Mouse (Mus musculus) urinary bladder, postnatal 4 days (tissue): ENCODE measurements around the gene Pfkfb2.
A peak's percentile ranks its signal among the peaks of the same experiment; 100 is the strongest.

ENCODE experiments used
- DNase-seq, 2 experiments: peaks; one replicate each; pipeline ENCODE4 v3.0.0; 2021 to 2022; ENCODE audit warnings: low spot score in 2 of 2

Pfkfb2 gene

DNA sequence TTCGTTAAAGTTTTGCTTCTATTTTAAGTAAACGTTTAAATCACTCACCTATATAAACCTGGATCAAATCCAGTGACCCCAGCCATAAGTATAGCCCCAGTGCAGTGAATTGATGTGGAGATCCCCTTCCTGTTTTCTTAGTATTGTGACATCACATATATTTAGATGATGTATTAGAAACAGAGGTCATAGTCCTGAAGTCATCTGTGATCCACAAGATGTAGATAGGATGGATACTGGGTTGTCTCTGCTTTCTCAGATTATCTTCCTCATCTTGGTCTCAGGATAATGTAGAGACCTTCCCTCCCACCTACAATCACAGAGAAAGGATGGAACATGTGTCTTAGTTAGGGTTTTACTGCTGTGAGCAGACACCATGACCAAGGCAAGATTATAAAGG is at the start of gene Pfkfb2:
Gene Pfkfb2 (minus strand): TSS at position 101 of the 400 bp plus-strand sequence.
- DNase-seq, result no peak

DNA sequence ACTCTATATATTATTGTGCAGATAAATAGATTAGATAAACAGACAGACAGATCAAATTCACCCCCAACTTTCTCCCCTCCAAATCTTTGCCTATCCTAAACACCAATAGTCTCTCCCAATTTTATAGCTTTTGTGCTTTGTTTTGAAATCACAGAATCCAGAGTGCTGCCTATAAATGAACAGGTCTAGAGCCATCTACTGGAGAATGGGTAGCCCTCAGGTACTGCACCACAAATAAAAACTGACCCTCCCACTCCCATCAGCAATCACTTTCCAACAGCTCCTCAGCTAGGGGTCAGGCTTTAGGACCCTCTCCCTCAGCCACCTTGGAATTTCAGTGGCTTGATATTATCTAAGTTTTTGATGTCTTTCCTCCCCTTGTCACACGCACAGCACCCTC is 47.6 kb upstream of the Pfkfb2 start:
- DNase-seq, result no peak

DNA sequence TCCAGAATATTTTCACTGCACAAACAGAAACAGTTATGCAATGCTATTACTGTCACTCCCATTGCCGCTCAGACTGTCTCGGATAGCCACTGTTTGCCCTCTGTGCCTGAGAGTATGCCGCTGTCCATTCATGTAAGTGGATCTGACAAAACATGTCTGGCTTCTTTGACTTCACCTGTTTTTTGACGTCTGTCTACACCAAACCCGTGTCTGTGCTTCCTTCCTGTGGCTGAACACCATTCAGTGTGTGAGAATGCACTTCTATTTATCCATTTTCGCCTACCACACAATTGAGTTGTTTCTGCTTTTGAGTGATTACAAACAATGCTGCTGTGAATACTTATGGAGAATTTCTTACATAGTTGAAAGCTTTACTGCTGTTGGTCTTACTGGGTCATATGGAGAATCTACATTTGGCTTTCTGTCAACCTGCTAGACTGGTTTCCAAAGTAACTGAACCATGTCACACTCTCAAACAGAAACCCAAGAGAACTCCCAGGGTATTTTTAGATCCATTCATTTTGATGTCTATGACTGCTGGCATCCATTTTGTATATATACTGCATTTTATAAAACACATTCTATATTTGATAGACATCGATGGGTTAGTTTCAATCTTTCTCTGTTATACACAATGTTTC is 46.8 kb upstream of the Pfkfb2 start:
- no peak for DNase-seq

DNA sequence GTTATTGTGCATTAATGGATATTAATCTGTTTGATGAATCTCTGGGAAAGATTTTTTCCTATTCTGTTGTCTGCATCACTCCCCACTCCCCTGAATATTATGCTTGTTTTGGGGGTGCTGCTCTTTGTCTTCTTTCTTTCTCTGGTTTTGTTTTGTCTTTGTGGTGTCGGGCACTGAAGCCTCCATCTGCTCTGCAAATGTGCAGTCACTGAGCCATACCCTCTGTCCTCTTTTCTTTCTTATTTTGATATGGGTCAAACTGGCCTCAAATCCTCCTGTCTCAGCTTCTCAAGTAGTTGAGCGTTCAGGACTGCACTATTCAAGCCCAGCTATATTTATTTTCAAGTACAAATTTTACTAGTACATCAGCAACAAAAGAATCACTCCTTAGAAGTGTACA is 46.2 kb upstream of the Pfkfb2 start:
- no peak for DNase-seq

DNA sequence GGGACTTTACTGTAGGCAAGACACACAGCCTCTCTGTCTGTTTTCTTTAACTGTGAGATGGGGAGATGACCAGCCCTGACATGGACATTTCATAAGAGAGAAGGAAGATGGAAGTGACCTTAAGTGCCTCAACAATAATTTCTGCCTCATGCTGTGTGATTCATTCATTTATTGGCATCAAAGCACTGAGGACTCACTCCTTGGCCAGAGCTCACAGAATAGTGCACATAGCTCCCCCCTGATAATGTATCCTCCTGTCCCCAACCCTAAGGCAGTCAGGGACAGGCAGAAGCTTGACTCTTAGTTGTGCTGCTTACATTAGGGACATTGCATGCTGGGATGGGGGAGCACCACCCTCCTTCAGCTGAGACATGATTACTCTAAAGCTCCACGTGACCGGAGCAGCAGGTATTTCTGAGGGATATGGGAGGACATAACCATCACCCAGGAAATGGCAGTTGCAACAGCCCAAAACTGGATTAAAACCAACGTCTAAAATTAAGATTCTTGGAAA is 42.0 kb upstream of the Pfkfb2 start:
- no peak for DNase-seq

DNA sequence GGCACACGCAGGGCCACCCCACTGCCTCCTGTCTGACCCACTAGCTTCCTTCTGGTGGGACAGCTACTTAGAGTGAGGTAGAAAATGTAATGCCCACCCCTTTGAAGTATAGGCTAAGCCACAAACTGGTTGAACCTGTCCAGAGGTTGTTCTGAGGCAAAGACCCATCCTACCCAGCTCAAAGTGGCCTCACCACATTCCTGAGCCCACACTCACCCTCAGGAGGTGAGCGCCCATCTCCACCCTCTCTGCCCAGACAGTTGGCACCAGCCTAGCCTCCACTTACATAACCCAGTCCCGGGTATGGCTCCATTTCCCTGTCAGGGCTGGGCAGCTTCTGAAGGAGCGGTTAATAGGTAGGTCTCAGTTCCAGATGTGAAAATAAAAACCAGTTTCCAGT is 41.4 kb upstream of the Pfkfb2 start:
- DNase-seq, result peak in 1 of 2 experiments; percentile 36

DNA sequence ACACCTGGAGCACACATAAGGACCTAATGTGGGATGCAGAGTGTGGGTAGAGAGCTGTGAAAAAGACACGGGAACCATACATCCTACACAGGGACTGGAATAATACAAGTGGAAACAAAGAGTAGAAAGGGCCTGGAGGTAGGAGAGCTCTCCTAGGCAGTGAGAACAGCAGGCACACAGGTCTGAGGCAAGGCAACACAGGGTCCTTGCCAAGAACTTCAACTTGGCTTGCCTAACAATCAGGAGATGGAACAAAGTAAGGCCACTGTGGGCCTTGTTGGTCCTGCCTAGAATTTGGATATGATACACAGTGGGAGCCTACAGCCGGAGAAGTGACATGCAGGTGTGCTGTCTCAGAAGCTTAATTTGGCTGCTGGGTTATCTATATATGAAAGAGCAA is 40.9 kb upstream of the Pfkfb2 start:
- DNase-seq, result no peak

DNA sequence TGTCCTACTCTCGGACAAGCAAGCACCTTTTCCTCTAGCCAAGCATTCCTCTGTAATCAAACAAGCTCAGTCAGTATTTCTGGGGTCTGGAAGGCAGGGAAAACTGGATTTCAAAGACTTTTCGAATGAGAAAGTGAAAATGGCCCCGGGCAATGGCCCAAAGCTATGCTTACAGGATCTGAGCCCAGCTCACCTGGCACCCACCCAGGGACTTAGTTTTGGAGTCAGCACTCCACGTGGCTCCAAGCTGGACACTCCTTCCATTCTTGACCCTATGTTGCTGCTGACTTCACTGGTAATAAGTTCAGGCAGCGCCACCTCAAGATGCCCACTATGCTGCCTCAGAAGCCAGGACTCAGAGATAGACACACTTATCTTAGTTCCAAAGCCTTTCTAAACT is 38.0 kb upstream of the Pfkfb2 start:
- no peak for DNase-seq

DNA sequence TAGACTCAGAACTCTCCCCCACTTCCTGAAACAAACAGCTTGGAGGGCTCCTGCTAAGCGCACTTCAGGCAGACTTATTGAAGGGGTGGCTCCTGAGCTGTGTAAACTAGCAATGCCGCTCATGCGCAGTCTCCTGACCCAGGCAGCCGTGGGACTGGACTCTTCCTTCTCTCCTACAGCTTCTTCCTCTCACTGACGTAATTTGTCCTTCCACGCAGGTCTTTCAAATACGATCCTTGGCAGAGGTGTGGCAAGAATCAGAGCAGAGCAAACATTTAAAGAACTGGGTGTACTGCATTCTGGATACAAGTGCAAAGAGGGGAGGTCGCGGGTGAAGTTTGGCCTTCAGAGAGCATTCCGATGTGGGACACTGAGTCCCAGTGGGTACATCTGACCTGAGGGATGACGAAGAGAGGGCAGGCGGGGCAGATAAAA is 35.0 kb upstream of the Pfkfb2 start:
- DNase-seq, result peak in 1 of 2 experiments; percentile 58

DNA sequence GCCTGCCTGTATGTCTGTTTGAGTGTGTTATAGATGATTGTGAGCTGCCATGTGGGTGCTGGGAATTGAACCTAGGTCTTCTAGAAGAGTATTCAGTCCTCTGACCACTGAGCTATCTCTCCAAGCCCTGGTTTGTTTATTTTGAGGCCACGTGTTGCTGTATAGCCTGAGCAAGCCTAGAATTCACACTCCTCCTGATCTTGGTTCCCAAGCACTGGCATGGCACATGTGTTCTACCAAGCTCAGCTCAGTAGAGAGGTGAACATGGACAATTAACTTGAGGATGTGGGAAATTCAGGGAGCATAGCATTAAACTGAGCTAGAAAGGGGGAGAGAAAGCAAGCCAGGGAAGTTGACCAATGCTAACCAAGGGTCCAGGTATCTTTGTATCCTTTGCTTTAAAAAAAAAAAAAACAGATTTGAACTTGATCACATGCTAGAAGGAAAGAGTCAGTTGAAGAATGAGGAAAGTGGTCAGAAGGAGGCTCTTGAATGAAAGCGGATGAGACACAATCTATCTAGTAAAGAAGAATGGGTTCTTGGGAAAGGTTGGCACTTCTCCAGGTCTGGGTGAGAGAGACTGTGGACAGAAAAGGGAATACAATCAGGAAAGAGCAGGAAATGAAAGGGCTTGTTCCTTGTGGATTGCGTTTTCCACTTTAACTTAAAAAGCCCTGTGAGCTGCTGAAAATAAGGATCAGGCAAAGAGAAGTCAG is 33.1 kb upstream of the Pfkfb2 start:
- no peak for DNase-seq

DNA sequence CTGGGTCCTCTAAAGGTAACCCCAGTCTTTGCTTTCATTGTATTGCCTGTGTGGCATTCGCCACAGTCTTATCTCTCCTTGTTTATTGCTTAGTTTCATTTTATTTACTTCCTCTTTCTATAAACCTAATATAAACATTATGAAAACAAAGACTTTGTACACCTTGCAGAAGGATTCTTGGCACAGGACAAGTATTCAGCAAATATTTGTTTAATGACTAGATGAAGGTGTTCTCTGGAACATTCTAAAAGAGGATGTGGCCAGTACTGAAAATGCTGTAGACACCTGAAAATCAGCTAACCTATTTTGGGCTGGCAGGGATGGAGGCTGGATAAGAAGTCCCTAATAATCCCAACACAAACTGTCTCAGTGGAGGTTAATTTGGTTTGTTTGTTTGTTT is 32.5 kb upstream of the Pfkfb2 start:
- no peak for DNase-seq

DNA sequence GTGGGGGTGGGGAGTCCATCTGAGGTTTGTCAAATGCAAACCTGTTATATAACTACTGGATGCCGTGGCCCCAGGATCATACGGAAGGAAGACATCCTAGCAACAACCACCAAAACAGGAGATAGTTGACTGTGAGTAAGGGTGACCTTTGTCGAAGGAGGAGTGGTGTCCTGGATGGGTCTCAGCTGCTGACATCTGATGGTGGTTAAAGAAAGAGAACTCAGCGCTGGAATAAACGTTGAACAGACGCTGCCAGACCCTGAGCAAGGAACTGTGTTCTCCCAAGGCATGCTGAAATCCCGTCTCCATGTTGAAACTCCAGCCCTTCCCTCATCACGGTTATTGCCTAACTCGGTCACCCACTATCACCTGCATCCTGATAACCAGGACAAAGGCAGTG is 30.6 kb upstream of the Pfkfb2 start:
- DNase-seq, result no peak

DNA sequence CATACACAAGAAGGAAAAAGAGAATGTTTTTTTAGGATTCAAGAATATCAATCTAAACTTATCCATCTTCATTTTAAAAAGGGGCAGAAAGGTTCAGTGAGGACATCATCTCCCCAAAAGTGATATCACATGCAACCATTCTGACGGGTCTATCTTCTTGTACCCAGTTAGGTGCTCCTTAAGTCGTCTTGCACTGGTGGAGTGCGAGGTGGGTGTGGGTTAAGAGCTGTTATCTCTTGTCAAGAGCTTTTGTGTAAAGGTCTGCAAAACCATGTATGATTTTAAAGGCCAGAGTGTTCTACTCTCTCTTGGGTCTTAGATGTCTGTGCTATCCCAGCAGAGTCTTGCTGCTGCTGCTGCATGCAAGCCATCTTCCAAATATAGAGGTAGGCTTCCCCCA is 17.8 kb upstream of the Pfkfb2 start:
- no peak for DNase-seq

DNA sequence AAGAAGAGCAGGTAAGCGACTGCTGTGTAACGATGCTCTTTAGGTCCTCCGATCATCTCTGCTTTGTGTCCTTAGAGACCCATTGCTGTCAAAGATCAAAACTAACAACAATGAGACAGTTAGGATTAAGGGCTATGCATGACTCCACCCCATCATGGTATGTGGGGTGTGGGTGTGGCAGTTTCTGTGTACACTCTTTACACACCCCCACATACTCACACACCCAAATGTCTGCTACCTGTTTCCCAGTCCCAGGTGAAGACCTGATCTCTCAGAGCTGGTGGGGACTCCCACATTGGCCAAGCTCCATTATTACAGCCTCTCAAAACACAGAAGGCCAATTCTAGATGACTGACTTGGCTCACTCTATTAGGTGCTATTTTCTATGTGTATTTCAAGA is 16.5 kb upstream of the Pfkfb2 start:
- no peak for DNase-seq

DNA sequence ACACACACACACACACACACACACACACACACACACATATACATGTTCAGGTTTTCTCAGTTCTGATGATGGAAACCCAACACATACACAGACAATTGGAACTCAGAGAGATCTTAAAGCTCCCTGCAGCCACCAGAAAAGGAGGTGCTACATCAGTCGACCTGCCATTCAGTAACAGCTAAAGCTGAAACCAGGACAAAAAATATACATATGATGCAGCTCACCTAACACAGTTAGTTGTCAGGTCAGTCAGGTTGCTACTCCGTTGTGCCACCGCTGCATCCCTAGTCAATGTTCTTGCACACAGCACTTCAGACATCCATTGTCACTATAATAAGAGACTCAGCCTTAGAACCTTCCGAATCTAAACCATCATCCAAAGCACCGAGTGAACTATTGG is 15.9 kb upstream of the Pfkfb2 start:
- DNase-seq, result no peak

DNA sequence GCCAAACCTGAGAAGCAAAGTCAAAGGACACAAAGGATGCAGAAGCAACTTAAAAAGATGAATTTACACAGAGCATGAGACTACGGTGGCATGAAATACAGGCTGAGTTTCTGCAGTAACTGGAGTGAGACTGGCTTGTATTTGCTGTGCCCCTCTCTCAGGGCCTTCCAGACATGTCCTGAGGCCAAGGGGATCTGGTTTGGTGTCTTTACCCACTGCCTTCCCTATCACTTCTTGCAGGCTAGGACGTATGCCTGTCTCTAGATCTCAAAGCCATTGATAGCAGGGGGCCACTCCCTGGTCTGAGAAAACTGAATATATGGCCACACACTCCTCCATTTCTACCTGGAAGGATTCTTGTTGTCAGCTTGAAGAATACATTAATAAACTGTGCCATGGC is 15.2 kb upstream of the Pfkfb2 start:
- no peak for DNase-seq

DNA sequence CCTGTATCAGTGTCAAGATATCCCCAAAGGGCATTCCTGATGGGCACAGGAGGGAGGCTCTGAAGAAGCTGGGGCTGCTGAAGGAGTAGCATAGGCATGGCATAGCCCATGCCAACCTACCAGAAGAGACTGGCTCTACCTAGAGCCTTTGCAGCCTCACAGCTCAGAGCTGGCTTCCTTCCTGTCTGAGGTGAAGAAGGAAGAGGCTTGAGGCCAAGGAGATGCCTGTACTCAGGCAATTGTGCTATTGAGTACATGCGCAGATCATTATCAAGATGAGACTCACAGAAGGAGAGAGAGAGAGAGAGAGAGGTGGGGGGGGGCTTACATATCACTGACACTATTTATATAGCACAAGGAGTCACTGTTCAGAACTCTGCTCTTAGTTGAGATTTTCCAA is 14.7 kb upstream of the Pfkfb2 start:
- no peak for DNase-seq

DNA sequence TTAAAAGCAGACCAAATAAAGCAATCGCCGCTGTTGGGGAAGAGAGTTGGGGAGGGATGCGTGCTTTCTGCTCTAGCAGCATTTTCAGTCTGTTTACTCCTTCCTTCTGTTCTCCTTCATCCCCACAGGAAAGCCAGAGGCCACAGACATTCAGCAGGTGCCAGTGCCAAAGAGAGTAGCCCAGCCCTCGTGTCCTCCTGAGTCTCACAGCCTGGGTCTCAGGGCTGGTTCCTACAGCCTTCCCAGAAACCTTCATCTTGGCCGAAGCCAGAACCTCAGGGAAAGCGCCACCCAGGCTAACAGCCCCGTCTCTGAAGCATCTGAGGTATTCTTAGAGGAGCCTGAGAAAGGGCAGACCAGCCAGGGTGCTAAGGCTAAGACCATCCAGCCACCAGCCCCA is 13.1 kb upstream of the Pfkfb2 start:
- no peak for DNase-seq

DNA sequence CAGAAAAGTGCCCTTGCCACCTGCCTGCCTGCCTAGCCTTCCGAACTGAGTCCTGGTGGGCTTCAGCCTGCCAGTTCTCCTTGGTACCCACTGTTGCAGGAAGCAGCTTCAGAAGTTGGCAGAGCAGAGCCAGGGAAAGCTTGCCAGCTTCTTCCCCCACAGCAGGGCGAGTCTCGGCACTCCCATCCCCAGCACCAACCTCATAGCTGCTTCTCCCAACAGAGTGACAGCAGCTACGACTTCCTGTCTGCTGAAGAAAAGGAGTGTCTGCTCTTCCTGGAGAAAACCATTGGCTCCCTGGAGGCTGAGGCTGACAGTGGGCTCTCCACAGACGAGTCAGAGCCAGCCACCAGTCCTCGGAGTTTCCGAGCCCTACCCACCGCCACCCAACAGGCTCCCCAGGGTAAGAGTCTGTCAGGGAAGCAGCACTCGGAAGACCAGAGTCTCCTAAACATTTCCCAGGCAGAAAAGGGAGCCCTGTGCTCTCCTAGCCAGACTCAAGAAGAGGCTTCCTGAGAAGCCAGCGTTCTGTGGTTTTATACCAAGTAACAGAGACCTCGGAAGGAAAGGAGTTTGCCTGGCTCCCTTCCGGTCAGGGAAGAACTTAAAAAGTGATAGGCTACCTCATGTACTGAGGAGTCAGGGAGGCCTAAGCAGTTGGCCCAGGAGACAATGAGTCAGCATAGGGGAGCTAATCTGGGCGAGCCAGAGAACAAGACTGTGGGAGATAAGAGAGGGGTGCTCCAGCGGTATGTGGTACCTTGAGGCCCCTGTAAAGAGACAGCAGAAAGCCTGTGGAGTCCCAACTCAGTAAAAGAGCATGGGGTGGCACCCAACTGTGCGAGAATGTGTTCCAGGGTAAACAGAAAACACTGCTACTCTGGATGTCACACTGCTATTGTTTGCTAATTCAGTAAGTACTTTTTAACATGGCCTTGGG is 12.0 kb upstream of the Pfkfb2 start:
- no peak for DNase-seq

DNA sequence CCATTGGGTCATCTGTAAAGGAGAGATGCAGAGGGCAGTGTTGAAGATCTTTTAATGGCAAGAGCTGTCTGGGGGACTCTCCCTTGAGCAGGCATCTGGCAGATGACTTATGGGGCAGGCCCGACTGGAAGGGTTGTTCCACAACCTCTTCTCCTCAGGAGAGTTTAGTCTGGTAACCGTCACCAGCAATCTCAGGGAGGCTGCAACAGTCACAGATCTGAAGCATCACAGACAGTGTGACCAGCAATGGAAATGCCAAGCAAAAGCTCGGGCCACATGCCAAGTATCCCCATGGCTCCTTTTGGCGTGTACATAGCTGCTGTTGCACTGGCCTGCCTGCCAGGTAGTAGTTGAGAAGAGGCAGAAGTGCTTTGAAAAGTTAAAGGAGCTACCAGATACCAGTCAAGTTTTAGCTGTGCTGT is 11.2 kb upstream of the Pfkfb2 start:
- no peak for DNase-seq

DNA sequence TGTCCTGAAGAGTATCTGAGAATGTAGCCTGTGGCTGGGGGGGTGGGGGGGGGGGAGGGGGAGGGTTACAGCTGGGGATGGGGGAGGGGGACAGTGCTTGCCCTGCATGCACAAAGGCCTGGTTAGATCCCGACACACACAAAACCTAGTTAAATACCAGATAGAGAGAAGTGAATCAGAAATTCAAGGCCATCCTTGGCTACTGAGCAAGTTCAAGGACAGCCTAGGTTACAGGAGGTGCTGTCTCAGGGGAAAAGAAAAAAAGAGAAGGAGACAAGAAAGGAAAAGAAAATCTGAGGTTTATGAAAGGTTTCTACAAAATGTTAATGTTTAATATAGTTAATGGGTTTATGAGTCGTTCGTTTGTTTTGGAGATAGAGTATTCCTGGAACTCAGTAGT is 10.6 kb upstream of the Pfkfb2 start:
- no peak for DNase-seq

DNA sequence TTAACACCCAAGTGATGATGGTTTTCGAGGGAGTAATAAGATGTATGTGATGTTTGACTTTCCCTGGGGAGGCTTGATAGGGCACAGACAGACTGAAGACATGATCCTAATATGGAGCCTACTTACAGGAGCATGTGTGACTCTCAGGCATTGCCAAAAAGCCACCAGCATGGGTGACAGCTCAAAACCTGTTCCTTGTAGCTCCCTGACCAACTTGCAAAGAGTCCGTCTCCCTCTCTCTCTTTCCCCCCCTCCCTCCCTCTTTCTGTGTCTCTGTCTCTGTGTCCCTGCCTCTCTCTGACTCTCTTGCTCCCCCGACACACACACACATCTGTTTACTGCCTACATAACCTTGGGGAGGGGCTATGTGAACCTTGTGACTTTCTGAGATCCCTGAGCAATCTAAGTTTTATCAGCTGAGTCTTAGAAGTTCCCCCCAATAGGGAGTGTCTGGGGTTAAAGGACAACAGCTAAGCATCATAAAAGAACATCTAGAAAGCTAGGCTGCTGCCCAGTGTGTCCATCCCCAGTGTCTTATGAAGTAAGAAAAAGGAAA is 9.6 kb upstream of the Pfkfb2 start:
- no peak for DNase-seq
